Mouse (Mus musculus) kidney, adult 2 months (tissue): ENCODE results near the gene Kif5c.

Experiments
- CTCF ChIP-seq: fragments of 200-500 bp; conservative IDR thresholded peaks from 2 replicates; pipeline ENCODE4 v1.5.1; 2011; ENCODE audit warnings: low read depth, mild to moderate bottlenecking, control low read depth, low read length, moderate library complexity, mixed read lengths; ENCODE audit not compliant: insufficient read depth, insufficient read length
- POLR2A ChIP-seq: fragments of 200-500 bp; IDR thresholded peaks from one replicate; pipeline ENCODE4 v1.6.1; 2011; ENCODE audit warnings: low read depth, low read length, control low read depth

GRCm38 (mm10) chr2:49684808-49685207 is 65.7 kb downstream of the Kif5c start:
- no peak for TF ChIP-seq CTCF
- no peak for TF ChIP-seq POLR2A
